Mouse (Mus musculus) E14TG2a.4 (cell line): ENCODE measurements around the gene Kmt2a.

Source experiments
- CTCF ChIP-seq: conservative IDR thresholded peaks from 2 replicates; pipeline ENCODE4 v1.5.1; 2014; ENCODE audit warnings: low read length
- POU5F1 ChIP-seq: IDR thresholded peaks from 2 replicates; pipeline ENCODE4 v1.6.1; 2014; ENCODE audit warnings: low read length, borderline replicate concordance

- TF ChIP-seq CTCF = no peak
- TF ChIP-seq POU5F1 = no peak
Measured at GRCm38 (mm10) chr9:44892664-44893063, 11.6 kb upstream of the Kmt2a start.
